Mouse (Mus musculus) T-helper 1 cell (primary cell): ENCODE data around the gene Vmn1r86.
"Not testable (repeated sequence)": the region's sequence is repeated elsewhere in the genome, so short reads cannot be mapped to it uniquely, and the experiment has no call there.

Source experiments
- in situ Hi-C: fragments of 300-600 bp; cut with MboI, MseI; formaldehyde crosslinking; loops from one replicate; pipeline ENCODE4 v1.15.1; 2025; ENCODE audit warnings: high pct_unique_total_duplicates

Gene Vmn1r86

DNA sequence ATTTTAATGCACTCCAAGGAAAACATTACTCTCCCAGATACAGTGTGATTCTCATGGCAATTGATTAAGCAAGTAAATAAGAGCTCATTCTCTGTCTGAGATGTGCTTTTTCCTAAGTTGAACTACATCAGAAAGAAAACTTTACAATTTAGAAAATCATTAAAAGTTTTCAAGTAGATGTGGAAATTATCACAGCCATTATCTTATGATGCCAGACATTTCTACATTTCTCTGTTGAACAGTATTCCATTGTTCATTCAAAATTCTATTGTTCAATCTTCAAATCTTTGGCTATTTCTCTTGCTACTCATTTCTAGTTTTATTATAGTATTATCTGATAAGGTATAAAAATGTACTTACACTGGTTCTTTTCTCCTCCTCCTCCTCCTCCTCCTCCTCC, at the start of gene Vmn1r86:
Vmn1r86 (minus strand) TSS at position 101 of the 400 bp plus-strand sequence.
- in situ Hi-C loops = no loop called here

DNA sequence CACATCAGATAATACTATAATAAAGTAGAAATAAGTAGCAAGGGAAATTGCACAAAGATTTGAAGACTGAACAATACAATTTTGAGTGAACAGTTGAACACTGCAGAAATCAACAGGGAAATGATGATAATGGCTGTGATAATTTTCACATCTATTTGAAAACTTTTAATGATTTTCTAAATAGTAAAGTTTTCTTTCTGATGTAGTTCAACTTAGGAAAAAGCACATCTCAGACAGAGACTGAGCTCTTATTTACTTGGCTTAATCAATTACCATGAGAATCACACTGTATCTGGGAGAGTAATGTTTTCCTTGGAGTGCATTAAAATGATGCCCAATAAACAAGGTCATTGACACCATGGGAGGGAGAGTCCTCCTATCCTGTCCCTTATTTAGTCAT, 39.6 kb upstream of the Vmn1r86 start, which contains the start of gene Vmn1r88:
Vmn1r88 (plus strand) TSS at position 301 of the 400 bp plus-strand sequence.
- in situ Hi-C loops = no loop called here

DNA sequence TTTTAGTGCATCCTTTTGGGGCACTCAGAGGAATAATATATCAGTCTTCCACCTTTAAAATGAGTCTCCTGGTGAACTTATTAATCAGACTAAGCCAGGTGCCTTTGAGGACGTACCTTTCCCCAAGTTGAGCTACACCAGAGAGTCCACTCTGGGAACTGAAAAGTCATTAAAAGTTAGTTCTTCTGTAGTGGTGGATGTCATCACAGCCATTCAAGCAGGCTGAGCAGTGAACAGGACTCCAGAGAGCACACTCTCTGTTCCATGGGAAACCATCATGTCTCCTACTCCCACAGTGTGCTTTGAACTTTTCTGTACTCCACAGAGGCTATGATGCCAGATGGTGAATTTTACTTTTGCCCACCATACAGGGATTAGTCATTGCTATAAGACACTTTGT, 20.3 kb upstream of the Vmn1r86 start, which contains the start of gene Vmn1r87:
Vmn1r87 (minus strand) TSS at position 101 of the 400 bp plus-strand sequence.
- in situ Hi-C loops = no loop called here

DNA sequence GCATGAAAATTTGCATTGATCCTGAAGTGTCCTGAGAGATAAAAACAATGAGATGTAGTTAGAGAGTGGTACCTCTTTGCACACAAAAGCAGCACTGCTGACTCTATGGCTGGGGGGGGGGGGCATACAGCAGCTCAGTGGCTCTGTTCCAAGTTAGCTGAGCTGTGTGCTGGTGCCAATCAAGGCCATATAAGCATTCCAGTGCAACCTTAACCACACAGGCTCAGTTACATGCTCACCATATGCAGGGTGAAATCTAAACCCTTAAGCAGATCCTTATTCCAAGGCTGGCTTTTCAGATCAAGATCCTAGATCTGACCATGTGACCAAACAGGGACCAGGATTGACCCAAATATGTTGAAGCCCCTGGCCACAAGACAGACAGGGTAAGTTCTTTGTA, 17.6 kb upstream of the Vmn1r86 start:
- in situ Hi-C loops = no loop called here

DNA sequence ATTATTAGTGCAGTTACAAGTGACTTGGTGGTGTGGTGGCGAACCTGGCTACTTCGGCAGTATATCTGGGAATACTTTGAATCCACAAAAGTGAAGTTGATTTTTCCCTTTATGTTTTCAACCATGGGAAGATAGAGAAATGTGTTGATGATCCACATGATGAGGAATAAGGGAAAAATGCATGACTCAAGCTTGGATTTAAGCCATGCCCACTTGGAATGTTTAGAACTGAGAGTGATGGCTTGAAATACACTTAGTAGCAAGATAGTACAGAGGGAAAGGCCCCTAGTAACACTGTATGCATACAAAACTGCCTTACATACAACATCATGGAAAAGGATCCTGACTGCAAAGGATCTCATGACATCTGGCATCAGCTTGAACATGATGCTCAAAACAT, 12.1 kb upstream of the Vmn1r86 start:
- in situ Hi-C loops = no loop called here

DNA sequence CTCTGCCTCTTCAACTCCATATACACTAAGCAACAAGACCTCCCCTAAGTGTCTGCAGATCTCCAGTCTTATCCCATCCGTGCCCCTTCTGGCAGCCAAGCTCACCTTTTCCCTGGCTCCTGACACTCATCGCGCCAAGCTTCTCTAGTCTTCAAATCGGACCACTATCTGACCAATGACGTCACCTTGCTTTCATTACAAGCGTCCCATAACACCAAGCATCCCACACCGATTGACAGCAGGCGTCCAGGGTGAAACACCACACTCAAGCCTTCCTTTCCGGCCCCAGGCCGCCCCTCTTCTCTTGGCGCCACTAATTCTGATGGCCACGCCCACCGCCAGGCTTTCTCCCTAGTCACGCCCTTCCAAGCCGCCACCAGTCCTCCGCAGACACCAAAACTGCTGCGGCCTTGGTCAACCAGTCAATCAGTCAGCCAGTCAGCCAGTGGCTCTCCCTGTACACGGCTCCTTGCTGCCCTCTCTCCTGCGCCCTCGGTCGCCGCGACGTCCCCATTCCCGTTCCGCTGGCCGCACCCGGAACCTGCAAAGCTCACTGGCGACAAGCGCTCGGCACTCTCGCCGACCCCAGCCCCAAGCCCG, 3.9 kb upstream of the Vmn1r86 start:
- in situ Hi-C loops = not testable (repeated sequence)

DNA sequence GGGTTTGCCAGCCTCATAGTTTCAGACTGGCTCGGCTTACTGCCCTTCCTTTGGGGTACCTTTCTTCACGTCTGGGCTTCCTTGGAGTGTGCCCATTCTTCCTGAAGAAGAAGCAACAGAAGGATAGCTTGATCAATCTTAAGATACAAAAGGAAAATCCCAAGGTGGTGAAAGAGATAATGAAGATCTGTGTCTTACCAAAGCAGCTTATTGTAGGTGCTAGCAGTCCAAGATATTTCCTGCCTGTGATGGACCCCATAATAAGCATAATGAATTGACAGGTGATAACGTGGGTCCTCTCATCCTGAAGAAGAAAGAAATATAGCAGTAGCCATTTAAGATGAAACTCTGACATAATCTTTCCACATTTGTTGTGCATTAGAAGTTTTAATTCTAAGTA, 24.6 kb downstream of the Vmn1r86 start, which contains the start of gene Vmn1r85:
Vmn1r85 (minus strand) TSS at position 101 of the 400 bp plus-strand sequence.
- in situ Hi-C loops = no loop called here

DNA sequence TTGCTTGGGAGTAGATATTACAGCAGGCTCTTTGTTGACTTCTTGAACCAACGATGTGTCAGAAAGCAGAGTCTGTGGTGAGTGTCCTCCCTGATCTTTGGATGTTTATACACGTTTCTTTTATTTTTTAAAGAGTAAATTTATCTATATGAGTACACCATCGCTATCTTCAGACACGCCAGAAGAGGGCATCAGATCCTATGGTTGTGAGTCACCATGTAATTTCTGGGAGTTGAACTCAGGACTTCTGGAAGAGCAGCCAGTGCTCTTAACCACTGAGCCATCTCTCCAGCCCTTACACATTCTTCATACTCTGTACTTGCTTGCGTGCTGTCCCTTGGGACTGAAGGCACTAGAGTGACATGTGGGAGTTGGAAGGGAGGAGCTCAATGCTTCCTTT, 47.4 kb downstream of the Vmn1r86 start:
- in situ Hi-C loops = loop anchor here (25.0 kb wide), 1 partner anchor 585 kb away; the partner anchor contains the start of gene Zfp606

DNA sequence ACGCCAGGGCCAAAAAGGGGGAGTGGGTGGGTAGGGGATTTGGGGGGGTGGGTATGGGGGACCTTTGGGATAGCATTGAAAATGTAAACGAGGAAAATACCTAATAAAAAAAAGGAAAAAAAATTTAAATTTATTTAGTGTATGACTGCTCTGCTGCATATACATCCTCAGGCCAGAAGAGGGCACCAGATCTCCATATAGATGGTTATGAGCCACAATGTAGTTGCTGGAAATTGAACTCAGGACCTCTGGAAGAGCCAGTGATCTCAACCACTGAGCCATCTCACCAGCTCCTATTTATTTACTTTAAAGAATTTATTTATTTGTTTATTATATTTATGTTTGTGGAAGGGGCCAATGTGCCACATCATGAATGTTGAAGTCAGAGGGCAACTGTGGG, 56.3 kb downstream of the Vmn1r86 start:
- in situ Hi-C loops = loop anchor here (10.0 to 25.0 kb wide), 3 partner anchors 451 to 1261 kb away; partner anchors contain the start of gene Zfp606

DNA sequence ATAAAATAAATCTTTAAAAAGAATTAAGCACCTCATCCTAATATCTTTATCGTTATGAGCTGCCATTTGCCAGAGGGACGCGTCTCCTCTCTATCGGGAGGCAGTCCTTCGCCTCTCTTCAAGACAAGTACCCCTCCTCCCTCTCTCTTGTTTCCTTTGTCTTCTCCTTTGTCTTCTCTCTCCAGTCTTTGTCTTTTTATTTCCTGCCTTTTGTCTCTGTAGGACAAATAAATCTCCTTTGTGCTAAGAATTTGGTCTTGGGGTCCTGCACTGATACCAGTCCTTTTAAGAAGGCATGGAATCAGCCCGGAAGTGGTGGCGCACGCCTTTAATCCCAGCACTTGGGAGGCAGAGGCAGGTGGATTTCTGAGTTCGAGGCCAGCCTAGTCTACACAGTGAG, 60.2 kb downstream of the Vmn1r86 start:
- in situ Hi-C loops = loop anchor here (5.0 to 25.0 kb wide), 2 partner anchors 213 to 572 kb away; partner anchors contain the start of gene Zfp606

DNA sequence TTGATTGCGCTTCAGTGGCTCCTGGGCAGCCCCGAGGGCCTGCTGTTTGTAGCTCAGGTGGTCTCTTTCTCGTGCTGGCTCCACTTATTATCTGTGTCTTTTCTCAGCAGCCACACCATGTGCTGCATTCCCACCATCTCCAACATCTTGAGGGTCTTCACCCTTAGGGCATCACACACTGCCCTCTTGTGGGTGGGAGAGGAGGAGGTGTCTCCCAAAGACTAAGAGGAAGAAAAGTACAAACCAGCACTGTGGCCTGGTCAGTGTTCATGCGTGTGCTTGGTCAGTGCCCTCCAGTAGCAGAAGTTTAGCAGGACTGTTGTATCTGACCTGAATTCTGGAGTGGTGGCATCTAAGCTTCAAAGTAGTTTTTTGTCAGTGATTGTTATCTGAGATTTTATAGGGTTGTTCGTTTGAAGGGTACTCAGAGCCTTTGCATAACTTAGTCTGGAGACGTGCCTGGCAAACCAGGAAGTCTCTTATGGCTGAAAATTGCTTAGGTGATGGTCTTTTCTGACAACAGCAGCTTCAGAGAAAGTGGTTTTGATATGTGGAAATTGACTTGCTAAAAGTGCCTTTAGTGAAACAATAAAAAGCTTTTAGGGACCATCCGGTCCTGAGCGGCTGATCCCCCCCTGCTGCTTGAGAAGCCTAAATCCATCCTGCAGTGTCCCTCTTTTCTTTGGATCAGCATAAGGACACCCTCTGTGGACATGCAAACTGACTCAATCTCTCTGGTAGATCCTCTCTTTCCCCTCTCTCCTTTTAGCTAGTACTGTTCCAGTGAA, 62.6 kb downstream of the Vmn1r86 start:
- in situ Hi-C loops = loop anchor here (5.0 to 25.0 kb wide), 2 partner anchors 215 to 570 kb away; partner anchors contain the start of gene Zfp606

DNA sequence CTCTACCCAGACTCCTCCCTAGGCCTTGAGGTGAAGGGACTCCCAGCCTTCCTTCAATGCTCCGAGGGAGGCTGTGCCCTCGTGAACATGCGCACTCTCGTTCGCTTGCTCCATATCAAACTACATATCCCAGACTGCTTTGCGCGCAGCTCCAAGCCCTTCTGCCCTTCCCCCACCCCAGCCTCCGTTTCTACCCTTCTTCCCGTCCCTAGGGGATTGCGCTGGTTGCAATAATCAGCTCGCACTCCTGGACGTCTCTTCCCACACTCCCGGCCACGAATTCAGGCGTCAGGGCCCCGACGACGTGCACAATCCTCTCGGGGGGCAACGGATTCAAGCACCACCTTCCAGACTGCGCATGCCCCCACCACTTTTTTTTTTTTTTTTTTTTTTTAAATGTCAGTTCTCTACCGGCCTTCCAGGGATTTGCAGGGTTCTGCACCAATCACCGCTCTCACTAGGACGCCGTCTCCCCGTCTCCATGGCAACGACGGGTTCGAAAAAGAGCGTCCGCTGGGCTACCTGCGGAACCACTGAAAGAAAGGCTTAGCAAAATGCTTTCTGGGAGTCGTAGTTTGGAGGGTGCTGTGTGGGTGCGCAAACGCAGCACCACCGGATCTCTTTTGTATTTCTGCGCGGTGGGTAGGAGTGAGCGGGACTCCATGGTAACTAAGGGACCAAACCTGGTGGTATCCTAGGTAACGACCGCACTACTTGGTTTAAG, 65.3 kb downstream of the Vmn1r86 start, which contains the start of gene Mzf1:
Mzf1 (minus strand) TSS at position 478 of the 724 bp plus-strand sequence.
- in situ Hi-C loops = loop anchor here (5.0 to 25.0 kb wide), 2 partner anchors 218 to 567 kb away; partner anchors contain the start of gene Zfp606

DNA sequence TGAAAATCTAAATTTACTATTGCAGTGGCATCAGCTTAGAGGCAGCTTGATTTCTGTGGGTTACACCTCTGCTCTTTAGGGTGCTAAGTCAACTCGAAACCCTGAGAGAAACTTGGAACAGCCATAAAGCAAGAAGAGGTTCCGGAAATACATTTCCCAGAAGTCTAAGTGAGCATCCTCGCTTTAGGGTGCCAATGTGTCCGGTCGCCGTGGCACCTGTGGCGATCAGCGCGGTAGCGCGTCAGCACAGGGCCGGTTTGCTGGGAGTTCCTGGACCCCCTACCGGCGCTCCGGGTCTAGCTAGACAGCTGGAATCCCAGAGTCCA, 65.8 kb downstream of the Vmn1r86 start:
- in situ Hi-C loops = loop anchor here (25.0 kb wide), 1 partner anchor 567 kb away; the partner anchor contains the start of gene Zfp606

DNA sequence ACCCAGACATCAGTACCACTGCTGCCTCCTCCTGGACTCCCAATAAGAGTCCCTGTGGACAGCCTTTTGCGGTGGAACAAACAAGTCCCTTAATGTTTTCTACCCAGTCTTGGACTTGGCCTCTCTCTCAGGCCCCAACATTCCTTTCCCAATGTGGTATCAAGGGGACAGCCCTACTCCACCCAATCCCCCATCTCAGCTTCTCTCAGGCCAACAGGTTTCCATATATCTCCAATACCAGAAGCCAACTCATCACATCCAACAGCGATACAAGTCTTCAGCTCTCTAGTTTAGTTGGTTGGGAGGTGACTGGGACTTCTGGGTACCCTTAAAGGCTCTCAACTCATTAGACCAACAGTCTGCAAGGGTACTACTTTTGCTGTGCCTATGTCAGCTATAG, 66.2 kb downstream of the Vmn1r86 start:
- in situ Hi-C loops = loop anchor here (25.0 kb wide), 1 partner anchor 566 kb away; the partner anchor contains the start of gene Zfp606

DNA sequence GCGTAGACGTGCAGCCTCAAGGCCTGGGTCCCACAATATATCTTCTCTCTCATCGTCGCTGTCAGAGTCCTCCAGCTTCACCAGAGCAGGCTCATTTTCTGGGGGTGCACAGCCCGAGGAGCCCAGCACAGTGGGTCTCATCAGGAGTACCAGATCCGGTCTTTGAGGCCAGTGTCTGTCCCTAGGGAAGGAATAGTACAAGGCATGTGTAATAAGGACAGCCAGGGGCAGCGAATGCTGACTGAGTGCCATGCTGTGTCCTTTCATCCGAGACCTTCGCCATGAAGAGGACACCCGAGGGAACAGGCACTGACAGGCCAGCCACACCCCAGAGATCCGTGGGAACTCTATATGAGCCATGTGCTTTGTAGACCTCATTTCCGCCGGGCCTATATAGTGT, 66.7 kb downstream of the Vmn1r86 start:
- in situ Hi-C loops = loop anchor here (25.0 kb wide), 1 partner anchor 566 kb away; the partner anchor contains the start of gene Zfp606
